Mouse (Mus musculus): ENCODE results near the gene Bag5. TPM values are rescaled to one million over a fixed set of nuclear protein-coding genes. Genes with fewer than 3 reads are reported as not detected.

Bag5 gene
- total and polyA plus RNA-seq, 3 experiments, result 24.1 to 27.9 (median 25.6) TPM

- H3K4me2 ChIP-seq (ENCODE audit: insufficient read depth, low read depth, poor library complexity, severe bottlenecking), result peak within 1 kb of the TSS; percentile 73
- peaks cover 9 to 22% of the 10 kb centered on the region in 2 experiments for H3K36me3 ChIP-seq (replicated peaks in 1 of 2; ENCODE audit: control insufficient read depth in 1 of 2, insufficient read depth in 1 of 2, low read length in 1 of 2)
- H3K9ac ChIP-seq (ENCODE audit: insufficient read depth, low read depth), result peak within 1 kb of the TSS; percentile 75
- no peak for DNase-seq (ENCODE audit: extremely low read depth)
- dilution Hi-C loops (cut with MboI; ENCODE audit: extremely low pct_ligation_motif_present, extremely low pct_unique_long_range_greater_than_20kb, low sequenced_read_pairs), result no loop called here
- TF ChIP-seq MEF2A (IDR thresholded peaks at IDR 0.05; ENCODE audit: borderline replicate concordance, low read depth, low read length), result no peak
- peak; percentile 53; the same call in 1 of the 2 replicates for TF ChIP-seq MXI1 (IDR thresholded peaks at IDR 0.05; ENCODE audit: low read depth, low read length)
- TF ChIP-seq PAX5 (IDR thresholded peaks at IDR 0.05; ENCODE audit: low read length), result no peak
- TF ChIP-seq RAD21 (IDR thresholded peaks at IDR 0.05; ENCODE audit: low read depth, low read length), result no peak
- TF ChIP-seq HCFC1 (IDR thresholded peaks at IDR 0.05; ENCODE audit: low read depth, low read length), result peak; percentile 66
- no peak for TF ChIP-seq CHD1 (IDR thresholded peaks at IDR 0.05; ENCODE audit: low read depth, low read length)
- no peak for TF ChIP-seq ZNF384 (IDR thresholded peaks at IDR 0.05; ENCODE audit: low read depth, low read length)
- TF ChIP-seq SIN3A (IDR thresholded peaks at IDR 0.05; ENCODE audit: low read length), result 0 out of 2 replicates have a peak, but pooled peaks have one; percentile 63
- no peak for TF ChIP-seq CTCF (conservative IDR thresholded peaks at IDR 0.05 in 1 of 2, IDR thresholded peaks at IDR 0.05 in 1 of 2; ENCODE audit: low read depth in 2 of 2, low read length in 2 of 2)
- no peak for TF ChIP-seq BHLHE40 (IDR thresholded peaks at IDR 0.05; ENCODE audit: low read depth, low read length)
- no peak for TF ChIP-seq GABPA (IDR thresholded peaks at IDR 0.05; ENCODE audit: insufficient replicate concordance, low read depth, low read length)
- peak; percentile 42; the same call in 1 of the 2 replicates for TF ChIP-seq MAZ (IDR thresholded peaks at IDR 0.05; ENCODE audit: low read depth, low read length)
- TF ChIP-seq ZC3H11A (IDR thresholded peaks at IDR 0.05; ENCODE audit: low read depth, low read length), result no peak
- TF ChIP-seq JUND (conservative IDR thresholded peaks at IDR 0.05; ENCODE audit: low read depth, low read length), result no peak
- no peak for TF ChIP-seq JUN (IDR thresholded peaks at IDR 0.05; ENCODE audit: insufficient read depth, low read depth, low read length)
- TF ChIP-seq ZMIZ1 (IDR thresholded peaks at IDR 0.05; ENCODE audit: low read depth, low read length), result peak; percentile 73
- TF ChIP-seq TBP (conservative IDR thresholded peaks at IDR 0.05; ENCODE audit: low read depth, low read length), result no peak
- peak; percentile 50 for TF ChIP-seq NRF1 (IDR thresholded peaks at IDR 0.05; ENCODE audit: low read depth, low read length)
- TF ChIP-seq MAX (IDR thresholded peaks at IDR 0.05; ENCODE audit: low read length), result no peak
- TF ChIP-seq ELF1 (IDR thresholded peaks at IDR 0.05; ENCODE audit: low read depth, low read length), result no peak
- peak; percentile 63 for TF ChIP-seq TCF12 (IDR thresholded peaks at IDR 0.05; ENCODE audit: low read depth, low read length)
- TF ChIP-seq E2F4 (IDR thresholded peaks at IDR 0.05; ENCODE audit: insufficient replicate concordance, low read depth, low read length), result no peak
- no peak for TF ChIP-seq USF1 (IDR thresholded peaks at IDR 0.05; ENCODE audit: low read depth, low read length)
- peak; percentile 6; the same call in 1 of the 2 replicates for TF ChIP-seq UBTF (IDR thresholded peaks at IDR 0.05; ENCODE audit: low read depth, low read length)
- TF ChIP-seq MAFK (IDR thresholded peaks at IDR 0.05; ENCODE audit: insufficient replicate concordance, low read length), result no peak
- no peak; the same call in none of the 2 replicates for TF ChIP-seq NELFE (IDR thresholded peaks at IDR 0.05; ENCODE audit: low read depth, low read length)
- TF ChIP-seq KAT2A (IDR thresholded peaks at IDR 0.05; ENCODE audit: insufficient replicate concordance, low read length), result 0 out of 2 replicates have a peak, but pooled peaks have one; percentile 33
- TF ChIP-seq POLR2AphosphoS2 (IDR thresholded peaks at IDR 0.05; ENCODE audit: low read depth, low read length), result no peak
- no peak for TF ChIP-seq RCOR1 (conservative IDR thresholded peaks at IDR 0.05; ENCODE audit: low read depth, low read length)
- TF ChIP-seq MYC (IDR thresholded peaks at IDR 0.05; ENCODE audit: low read depth, low read length), result no peak
- no peak for TF ChIP-seq CHD2 (IDR thresholded peaks at IDR 0.05; ENCODE audit: low read length)
- TF ChIP-seq POLR2A (IDR thresholded peaks at IDR 0.05; ENCODE audit: low read depth, low read length), result peak; percentile 86
- TF ChIP-seq IRF4 (IDR thresholded peaks at IDR 0.05; ENCODE audit: low read depth, low read length), result no peak
- no peak; the same call in 1 of the 2 replicates for TF ChIP-seq SMC3 (IDR thresholded peaks at IDR 0.05; ENCODE audit: low read depth, low read length)
- TF ChIP-seq ZKSCAN1 (IDR thresholded peaks at IDR 0.05; ENCODE audit: borderline replicate concordance, low read depth, low read length), result no peak
- no peak for TF ChIP-seq ETS1 (conservative IDR thresholded peaks at IDR 0.05; ENCODE audit: low read depth, low read length)
- no peak for TF ChIP-seq EP300 (IDR thresholded peaks at IDR 0.05; ENCODE audit: low read length)
- TF ChIP-seq USF2 (conservative IDR thresholded peaks at IDR 0.05; ENCODE audit: low read depth, low read length), result no peak
- in situ Hi-C loops (cut with MboI; ENCODE audit: low pct_ligation_motif_present, low pct_unique_long_range_greater_than_20kb, low sequenced_read_pairs), result no loop called here
- peaks cover 18 to 41% of the 10 kb centered on the region in 2 experiments for H3K4me1 ChIP-seq (ENCODE audit: control insufficient read depth in 1 of 2, insufficient read depth in 2 of 2)
- H3K27me3 ChIP-seq (replicated peaks), result peaks cover 18% of the 10 kb centered on the region
- H3K79me2 ChIP-seq (replicated peaks; ENCODE audit: control insufficient read depth, extremely low read depth, insufficient read depth, poor library complexity, severe bottlenecking), result peaks cover 25% of the 10 kb centered on the region
- no peaks in the 10 kb centered on the region for H3K9me3 ChIP-seq (replicated peaks; ENCODE audit: low read length)
- peak within 1 kb of the TSS; percentile 83 to 94 (median 92) for H3K4me3 ChIP-seq (replicated peaks in 1 of 3; ENCODE audit: low read depth in 2 of 3, low read length in 2 of 3, poor library complexity in 1 of 3)
- H3K27ac ChIP-seq (ENCODE audit: insufficient read depth, low read depth), result peak within 1 kb of the TSS; percentile 22; the same call in 1 of the 2 replicates
Measured at GRCm38 (mm10) chr12:111758381-111759175, 45.5 kb upstream of the Bag5 start, which contains the start of gene Klc1. Gene Klc1, plus strand, starts transcription at chr12:111758849.

All from CH12.LX (cell line).